10 mouse cellular contexts compared by ENCODE assay signal in genomic region chr14:76912301-76913001, GRCm38 (mm10).
A peak's percentile ranks its signal among the peaks of the same experiment; 100 is the strongest.
DNase-seq lines count a peak whose midpoint lies in the region; ATAC-seq and TF ChIP-seq lines count a peak whose summit lies in the region.
"Had no signal": no experiment of that assay in that cellular context is flagged by ENCODE, and none has a peak within 500 bp of the region (broad histone marks: within the 10 kb centered on the region; RNA-seq: fewer than 3 reads in every experiment).

No protein-coding gene starts in this region.

- peaks cover 8% of the 10 kb centered on the region for H3K4me1 ChIP-seq in intestine, embryonic 16.5 days (ENCODE audit: control insufficient read depth, insufficient read depth, low read length)
- no peaks in the 10 kb centered on the region for H3K4me1 ChIP-seq in intestine, postnatal 0 days (replicated peaks; ENCODE audit: control insufficient read depth, insufficient read depth, low read length)
- peaks cover 17% of the 10 kb centered on the region for H3K4me1 ChIP-seq in heart, postnatal 0 days (ENCODE audit: control insufficient read depth, insufficient read depth)
- H3K4me1 ChIP-seq in liver, embryonic 15.5 days (replicated peaks) = peaks cover 4% of the 10 kb centered on the region; the same call in 1 of the 2 replicates

- no peak overlapping the region for H3K4me3 ChIP-seq in intestine, embryonic 16.5 days (ENCODE audit: low read length)
- H3K4me3 ChIP-seq in intestine, postnatal 0 days (ENCODE audit: low read depth, low read length) = no peak overlapping the region
- H3K4me3 ChIP-seq in heart, postnatal 0 days (ENCODE audit: low read depth, low read length) = no peak overlapping the region
- H3K4me3 ChIP-seq in liver, embryonic 15.5 days (replicated peaks) = no peak overlapping the region
- H3K4me3 ChIP-seq: limb, embryonic 15.5 days had no signal

- peak; percentile 16 for DNase-seq in heart, postnatal 0 days (ENCODE audit: low spot score)
- DNase-seq in layer of hippocampus, adult 9-11 months = no peak
- no peak for DNase-seq in frontal cortex, adult 2 months (ENCODE audit: extremely low spot score in 1 of 2, low spot score in 1 of 2)
- no peak for DNase-seq in urinary bladder, postnatal 36 days (ENCODE audit: low spot score in 2 of 2)

- H3K27ac ChIP-seq in intestine, embryonic 16.5 days (ENCODE audit: low read length) = peak overlapping the region; percentile 28; the same call in 1 of the 2 replicates
- no peak overlapping the region for H3K27ac ChIP-seq in intestine, postnatal 0 days (ENCODE audit: low read depth, low read length)
- no peak overlapping the region for H3K27ac ChIP-seq in heart, postnatal 0 days (ENCODE audit: low read depth)
- no peak overlapping the region for H3K27ac ChIP-seq in liver, embryonic 15.5 days (replicated peaks)
- H3K27ac ChIP-seq: hindbrain, embryonic 14.5 days; limb, embryonic 15.5 days had no signal

- WGBS in intestine, embryonic 16.5 days = 32% methylated on average over 8 of the region's 8 CpGs
- WGBS in intestine, postnatal 0 days = 44% methylated on average over 8 of the region's 8 CpGs
- 19% methylated on average over 8 of the region's 8 CpGs for WGBS in heart, postnatal 0 days
- 18% methylated on average over 8 of the region's 8 CpGs for WGBS in liver, embryonic 15.5 days (ENCODE audit: insufficient replicate concordance)

- no peak for TF ChIP-seq CTCF in intestine, postnatal 0 days (IDR thresholded peaks at IDR 0.05; ENCODE audit: low read depth)
- no peak for TF ChIP-seq CTCF in heart, postnatal 0 days (IDR thresholded peaks at IDR 0.05; ENCODE audit: low read depth)

- ATAC-seq in intestine, embryonic 16.5 days = no peak
- ATAC-seq in intestine, postnatal 0 days = no peak
- ATAC-seq in common myeloid progenitor, adult 5-6 weeks (replicated peaks; ENCODE audit: low read depth, poor library complexity, severe bottlenecking) = peak; percentile 81
- ATAC-seq in heart, postnatal 0 days (ENCODE audit: insufficient read depth, low read depth) = no peak
- peak; percentile 40; the same call in 1 of the 2 replicates for ATAC-seq in liver, embryonic 15.5 days (ENCODE audit: insufficient read depth)

- no peaks in the 10 kb centered on the region for H3K9me3 ChIP-seq in intestine, embryonic 16.5 days (ENCODE audit: control insufficient read depth, low read length)
- H3K9me3 ChIP-seq in intestine, postnatal 0 days (ENCODE audit: control insufficient read depth) = no peaks in the 10 kb centered on the region
- H3K9me3 ChIP-seq in heart, postnatal 0 days (replicated peaks; ENCODE audit: control insufficient read depth, low read length) = no peaks in the 10 kb centered on the region
- no peaks in the 10 kb centered on the region for H3K9me3 ChIP-seq in liver, embryonic 15.5 days (replicated peaks)
- H3K9me3 ChIP-seq: limb, embryonic 15.5 days had no signal

- no peaks in the 10 kb centered on the region for H3K27me3 ChIP-seq in intestine, embryonic 16.5 days (replicated peaks; ENCODE audit: control insufficient read depth, insufficient read depth, low read length)
- H3K27me3 ChIP-seq in intestine, postnatal 0 days (replicated peaks; ENCODE audit: control insufficient read depth, insufficient read depth, low read length) = no peaks in the 10 kb centered on the region
- H3K27me3 ChIP-seq in heart, postnatal 0 days (ENCODE audit: control insufficient read depth, insufficient read depth, low read length) = no peaks in the 10 kb centered on the region
- H3K27me3 ChIP-seq in liver, embryonic 15.5 days = no peaks in the 10 kb centered on the region
- H3K27me3 ChIP-seq: limb, embryonic 15.5 days had no signal

- no peaks in the 10 kb centered on the region for H3K36me3 ChIP-seq in intestine, embryonic 16.5 days (ENCODE audit: control insufficient read depth, insufficient read depth, low read length)
- H3K36me3 ChIP-seq in intestine, postnatal 0 days (ENCODE audit: control insufficient read depth, insufficient read depth) = no peaks in the 10 kb centered on the region
- H3K36me3 ChIP-seq in heart, postnatal 0 days (replicated peaks; ENCODE audit: control insufficient read depth, insufficient read depth, low read length) = no peaks in the 10 kb centered on the region
- H3K36me3 ChIP-seq in liver, embryonic 15.5 days (replicated peaks) = no peaks in the 10 kb centered on the region
- H3K36me3 ChIP-seq: limb, embryonic 15.5 days had no signal

- no peak for TF ChIP-seq EP300 in heart, postnatal 0 days (IDR thresholded peaks at IDR 0.05; ENCODE audit: low read depth)

- H3K9ac ChIP-seq in intestine, embryonic 16.5 days (ENCODE audit: low read depth, low read length) = no peak overlapping the region
- no peak overlapping the region for H3K9ac ChIP-seq in intestine, postnatal 0 days (ENCODE audit: low read depth, low read length)
- H3K9ac ChIP-seq in heart, postnatal 0 days (replicated peaks; ENCODE audit: low read depth, low read length) = no peak overlapping the region
- no peak overlapping the region for H3K9ac ChIP-seq in liver, embryonic 15.5 days
- H3K9ac ChIP-seq: hindbrain, embryonic 14.5 days; limb, embryonic 15.5 days had no signal

- no peak overlapping the region for H3K4me2 ChIP-seq in intestine, embryonic 16.5 days (ENCODE audit: low read depth, low read length)
- H3K4me2 ChIP-seq in intestine, postnatal 0 days (replicated peaks; ENCODE audit: low read depth) = no peak overlapping the region
- no peak overlapping the region for H3K4me2 ChIP-seq in heart, postnatal 0 days (ENCODE audit: low read depth, low read length)
- H3K4me2 ChIP-seq in liver, embryonic 15.5 days = no peak overlapping the region
- H3K4me2 ChIP-seq: hindbrain, embryonic 14.5 days; limb, embryonic 15.5 days had no signal

Comparison
In these comparisons a context has a peak if more than half of its experiments do, and no peak if none do; other contexts are left out.
1. ATAC-seq: peak in common myeloid progenitor, adult 5-6 weeks (single experiment) and liver, embryonic 15.5 days (single experiment); none in intestine, embryonic 16.5 days (single experiment), intestine, postnatal 0 days (single experiment) and heart, postnatal 0 days (single experiment).